Mouse (Mus musculus) brain, adult 2 months (tissue): Measurements from ENCODE around the gene Clec3a.

Experiments used
- DNase-seq: peaks from one replicate; pipeline ENCODE4 v3.0.0; 2011; ENCODE audit warnings: low read depth, low spot score

Clec3a gene

GRCm38 (mm10) chr8:114417786-114418185 is at the start of gene Clec3a:
Gene Clec3a, plus strand, starts transcription at chr8:114418086.
- DNase-seq: no peak

GRCm38 (mm10) chr8:114369038-114369976 is 48.6 kb upstream of the Clec3a start:
- peak; percentile 82 for DNase-seq

GRCm38 (mm10) chr8:114374390-114374789 is 43.5 kb upstream of the Clec3a start:
- no peak for DNase-seq

- DNase-seq: no peak
Observed at GRCm38 (mm10) chr8:114384189-114384588, 33.7 kb upstream of the Clec3a start.

GRCm38 (mm10) chr8:114387494-114387893 is 30.4 kb upstream of the Clec3a start:
- DNase-seq: no peak

- peak; percentile 13 for DNase-seq
Observed at GRCm38 (mm10) chr8:114390465-114391254, 27.2 kb upstream of the Clec3a start.

- no peak for DNase-seq
Observed at GRCm38 (mm10) chr8:114398326-114398725, 19.6 kb upstream of the Clec3a start.

- DNase-seq: no peak
Observed at GRCm38 (mm10) chr8:114399273-114399672, 18.6 kb upstream of the Clec3a start.

- DNase-seq: no peak
Observed at GRCm38 (mm10) chr8:114401679-114402078, 16.2 kb upstream of the Clec3a start.

GRCm38 (mm10) chr8:114411421-114411820 is 6.5 kb upstream of the Clec3a start:
- no peak for DNase-seq

- no peak for DNase-seq
Observed at GRCm38 (mm10) chr8:114418486-114418885, 600 bp downstream of the Clec3a start.

GRCm38 (mm10) chr8:114418904-114419303 is 1.0 kb downstream of the Clec3a start:
- DNase-seq: no peak

- peak; percentile 74 for DNase-seq
Observed at GRCm38 (mm10) chr8:114421544-114421943, 3.7 kb downstream of the Clec3a start.

- peak; percentile 75 for DNase-seq
Observed at GRCm38 (mm10) chr8:114438236-114438635, 20.4 kb downstream of the Clec3a start.

GRCm38 (mm10) chr8:114439334-114440204 is 21.7 kb downstream of the Clec3a start, which contains the start of gene Wwox:
Gene Wwox, plus strand, starts transcription at chr8:114439655.
- peak; percentile 100 for DNase-seq

GRCm38 (mm10) chr8:114440205-114440589 is 22.3 kb downstream of the Clec3a start:
- DNase-seq: peak; percentile 33

- DNase-seq: peak; percentile 41
Observed at GRCm38 (mm10) chr8:114441616-114442015, 23.7 kb downstream of the Clec3a start.

GRCm38 (mm10) chr8:114446884-114447283 is 29.0 kb downstream of the Clec3a start:
- no peak for DNase-seq

GRCm38 (mm10) chr8:114452278-114452677 is 34.4 kb downstream of the Clec3a start:
- no peak for DNase-seq

- DNase-seq: peak; percentile 89
Observed at GRCm38 (mm10) chr8:114452781-114453221, 34.9 kb downstream of the Clec3a start.

GRCm38 (mm10) chr8:114455302-114455701 is 37.4 kb downstream of the Clec3a start:
- no peak for DNase-seq
